Mouse (Mus musculus) G1E (cell line): Measurements from ENCODE around the gene Phlpp1.

ENCODE experiments used
- CTCF ChIP-seq: IDR thresholded peaks from 2 replicates; pipeline ENCODE4 v1.5.1; 2012; ENCODE audit warnings: low read depth, low read length, inconsistent platforms, mixed read lengths
- GATA1 ChIP-seq: IDR thresholded peaks from 2 replicates; pipeline ENCODE4 v1.6.1; 2012; ENCODE audit warnings: borderline replicate concordance, low read length, inconsistent platforms, mixed read lengths
- TAL1 ChIP-seq: conservative IDR thresholded peaks from 2 replicates; pipeline ENCODE4 v1.6.1; 2012; ENCODE audit warnings: low read depth, low read length, inconsistent platforms, mixed read lengths

- TF ChIP-seq GATA1 (no peak), CTCF (no peak), TAL1 (no peak)
Measured at GRCm38 (mm10) chr1:106138691-106139090, 32.9 kb upstream of the Phlpp1 start.
